Mouse (Mus musculus) liver, adult (tissue): ENCODE results near the gene Utp6.

Experiments
- GATA4 ChIP-seq: IDR thresholded peaks from 2 replicates; pipeline ENCODE4 v1.6.1; 2014; ENCODE audit warnings: mild to moderate bottlenecking, low read length; ENCODE audit not compliant: insufficient replicate concordance

The Utp6 gene

DNA sequence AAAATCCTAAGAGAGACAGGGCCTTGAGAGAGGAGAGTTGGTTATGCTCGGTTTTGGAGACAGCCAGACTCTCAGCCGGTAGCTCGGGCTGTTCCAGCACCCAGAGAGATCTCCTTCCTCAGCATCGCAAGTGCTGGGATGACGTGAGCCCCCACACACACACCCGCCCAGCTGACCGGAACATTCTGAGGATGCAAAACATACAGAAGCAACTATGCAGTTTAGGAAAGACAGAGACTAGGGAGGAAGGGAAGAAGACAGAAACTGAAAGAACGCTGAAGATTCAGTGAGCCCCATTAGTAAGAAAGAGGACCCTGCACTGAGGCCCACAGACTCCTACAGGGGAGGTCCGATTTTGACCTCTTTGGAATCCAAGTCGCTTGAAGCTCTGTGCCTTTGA is 5.6 kb upstream of the Utp6 start:
- no peak for TF ChIP-seq GATA4

DNA sequence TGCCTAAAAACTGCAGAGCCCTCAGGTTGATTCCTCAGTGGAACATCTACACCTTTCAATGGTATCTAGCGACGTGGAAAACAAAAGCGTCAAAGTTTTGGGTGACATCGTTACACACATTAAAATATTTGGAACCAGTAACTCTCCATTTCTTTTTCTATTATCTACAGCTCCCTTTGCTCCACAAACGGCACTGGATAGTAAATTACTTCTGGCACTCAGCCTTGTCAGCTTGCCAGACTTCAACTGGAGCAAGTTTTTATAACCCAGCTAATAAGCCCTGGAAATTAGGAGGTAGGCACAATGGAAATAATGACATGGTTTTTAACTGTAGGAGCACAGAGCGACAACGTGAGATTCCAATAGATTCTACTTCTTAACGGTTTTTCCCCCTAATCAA is 3.7 kb upstream of the Utp6 start:
- TF ChIP-seq GATA4: no peak

- TF ChIP-seq GATA4: no peak
These were observed 1.2 kb upstream of the Utp6 start for GRCm38 (mm10) chr11:79963212-79963974.

GRCm38 (mm10) chr11:79962877-79963183 is 640 bp upstream of the Utp6 start:
- no peak for TF ChIP-seq GATA4

- TF ChIP-seq GATA4: no peak
These were observed 655 bp downstream of the Utp6 start for GRCm38 (mm10) chr11:79961346-79962124.

DNA sequence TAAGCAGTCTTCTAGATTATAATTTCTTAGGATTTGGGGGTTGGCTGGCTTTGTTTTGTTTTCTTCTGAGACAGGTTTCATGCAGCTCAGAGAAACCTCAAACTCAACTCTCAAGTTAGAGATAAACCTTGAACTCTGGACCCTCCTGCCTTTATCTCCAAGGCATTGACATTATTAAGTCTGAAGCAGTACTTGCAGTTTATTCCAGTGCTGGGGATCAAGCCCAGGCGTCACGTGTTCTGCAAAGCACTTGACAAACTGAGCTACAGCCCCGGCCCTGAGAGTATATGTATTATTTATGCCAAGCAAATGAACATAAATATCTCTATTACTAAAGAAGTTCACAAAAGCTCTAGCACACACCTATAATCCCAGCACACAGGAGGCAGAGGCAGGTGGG is 14.9 kb downstream of the Utp6 start:
- TF ChIP-seq GATA4: no peak

GRCm38 (mm10) chr11:79943601-79944000 is 18.6 kb downstream of the Utp6 start:
- TF ChIP-seq GATA4: no peak

GRCm38 (mm10) chr11:79943136-79943535 is 19.1 kb downstream of the Utp6 start:
- no peak for TF ChIP-seq GATA4

DNA sequence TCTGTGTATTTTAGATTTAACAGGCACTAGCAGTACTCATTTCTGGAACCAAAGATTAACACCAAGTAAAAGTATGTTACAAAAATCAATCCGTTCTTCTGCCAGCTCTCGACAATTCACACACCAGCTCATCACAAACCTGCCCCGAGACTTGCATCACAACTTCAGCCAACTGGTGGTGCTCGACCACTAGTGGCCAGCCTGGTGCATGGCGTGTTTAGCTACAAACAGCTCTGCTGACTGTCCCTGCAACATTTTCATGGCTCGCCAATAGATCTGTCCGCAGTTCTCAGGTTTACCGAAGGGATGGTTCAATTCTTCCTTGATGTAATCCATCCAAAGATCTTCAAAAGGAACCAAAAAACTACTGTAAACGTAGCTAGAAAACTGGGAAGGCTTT is 26.4 kb downstream of the Utp6 start:
- no peak for TF ChIP-seq GATA4

- TF ChIP-seq GATA4: no peak
These were observed 39.4 kb downstream of the Utp6 start for GRCm38 (mm10) chr11:79922766-79923165.

DNA sequence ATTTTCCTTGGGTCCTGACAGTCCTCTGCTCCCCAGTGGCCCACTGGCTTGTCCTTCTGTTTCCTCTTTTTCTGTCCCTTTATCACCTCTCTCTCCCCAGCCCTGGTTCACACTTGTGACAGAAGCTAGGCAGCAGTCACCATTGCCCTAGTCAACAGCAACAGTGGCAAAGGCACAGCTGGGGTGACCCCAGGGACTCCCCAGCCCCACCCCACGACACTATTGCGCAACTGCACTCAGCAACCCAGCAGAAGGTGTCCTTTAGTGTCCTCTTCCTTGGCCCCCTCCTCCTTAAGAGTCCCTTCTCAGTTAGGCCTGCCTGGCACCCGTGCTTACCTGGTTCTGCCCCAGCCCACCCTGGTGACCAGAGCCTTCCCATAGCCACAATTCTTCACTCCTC is 40.0 kb downstream of the Utp6 start:
- TF ChIP-seq GATA4: no peak

DNA sequence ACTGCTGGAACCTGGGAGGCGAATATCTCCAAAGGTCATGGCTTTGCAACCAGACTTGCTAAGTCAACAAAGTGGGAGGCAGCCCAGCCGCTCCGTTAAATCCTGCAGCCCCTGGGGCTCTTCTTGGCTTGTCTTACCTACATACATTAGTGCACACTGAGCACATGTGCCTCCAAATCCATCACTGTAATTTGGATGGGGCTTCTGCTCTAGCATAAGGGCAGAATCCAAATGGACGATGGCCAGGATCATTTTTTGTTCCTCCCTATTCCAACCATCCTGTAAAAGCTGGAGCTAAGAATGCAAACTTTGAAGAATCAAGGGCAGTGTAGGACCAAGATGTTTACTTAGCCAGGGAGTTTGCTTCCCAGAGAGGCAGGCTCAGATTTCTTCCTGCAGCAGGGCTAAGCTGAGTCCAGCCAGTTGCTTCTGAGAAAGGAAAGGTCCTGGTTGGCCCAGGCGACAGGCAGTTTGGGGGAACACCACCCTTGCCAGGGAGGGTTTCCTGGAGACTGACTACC is 41.6 kb downstream of the Utp6 start:
- TF ChIP-seq GATA4: no peak

GRCm38 (mm10) chr11:79919685-79920504 is 42.3 kb downstream of the Utp6 start:
- no peak for TF ChIP-seq GATA4

DNA sequence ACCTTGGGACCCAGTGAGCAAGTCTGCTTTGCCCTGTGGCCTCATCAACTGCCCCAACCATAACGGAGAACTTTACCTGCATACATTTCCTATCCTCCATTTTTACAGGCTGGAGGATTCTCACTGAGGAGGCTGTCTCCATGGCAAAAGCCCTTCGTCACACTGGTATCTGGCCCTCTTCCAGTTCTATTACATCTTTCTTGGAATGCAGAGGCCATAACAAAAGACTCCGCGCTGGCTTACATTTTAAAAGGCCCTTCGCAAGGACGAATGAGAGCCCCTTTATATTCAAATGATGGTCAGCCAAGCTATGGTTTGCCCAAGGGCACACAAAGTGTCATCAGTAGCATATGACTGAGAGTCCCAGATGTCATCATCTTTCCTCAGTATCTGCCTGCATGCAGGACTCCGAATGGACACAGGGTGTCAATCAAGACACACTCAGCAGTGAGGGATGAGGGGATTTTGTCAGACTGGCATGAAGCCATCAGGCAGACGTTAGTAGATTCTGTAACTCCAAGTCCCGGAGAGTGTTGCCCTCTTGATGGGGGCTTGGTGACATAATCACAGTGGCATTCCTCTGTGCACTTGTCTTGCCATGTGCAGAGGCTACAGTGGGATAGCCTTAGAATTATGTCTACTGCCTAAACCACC is 46.4 kb downstream of the Utp6 start:
- no peak for TF ChIP-seq GATA4
